Mouse (Mus musculus): Measurements from ENCODE around the gene Far2.

The Far2 gene

GRCm38 (mm10) chr6:148218235-148219076 is 171.4 kb downstream of the Far2 start:
- no peak for DNase-seq (ENCODE audit: low spot score)

DNA sequence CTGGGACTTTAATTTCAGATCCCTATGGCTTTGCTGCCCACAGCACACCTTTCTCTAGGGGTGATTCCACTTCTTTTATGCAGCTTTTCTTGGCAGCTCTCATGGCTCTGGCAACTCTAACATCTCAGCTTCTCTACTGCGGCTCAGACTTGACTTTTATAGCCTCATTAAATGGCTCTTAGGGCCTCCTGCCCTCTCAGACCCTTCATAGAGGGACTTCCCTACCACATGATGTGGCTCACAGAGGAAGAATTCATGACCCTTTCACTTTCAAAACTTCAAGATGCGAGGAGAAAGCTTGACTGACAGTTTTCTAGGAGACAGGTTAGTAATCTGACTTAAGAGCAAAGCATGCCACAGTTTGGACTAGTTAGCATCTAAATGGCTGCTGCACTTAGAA is 175.6 kb downstream of the Far2 start:
- DNase-seq (ENCODE audit: low spot score): no peak

GRCm38 (mm10) chr6:148227542-148227941 is 180.5 kb downstream of the Far2 start:
- DNase-seq (ENCODE audit: low spot score): no peak
